Mouse (Mus musculus) kidney, postnatal 0 days (tissue): ENCODE measurements around the gene Cnnm4. TPM values are rescaled to one million over a fixed set of nuclear protein-coding genes. Genes with fewer than 3 reads are reported as not detected.
"Not testable (repeated sequence)": the region's sequence is repeated elsewhere in the genome, so short reads cannot be mapped to it uniquely, and the experiment has no call there.

ENCODE experiments used
- ATAC-seq: fragments of 200-750 bp; cut with Nextera tagmentation; replicated peaks from 2 replicates; pipeline ENCODE4 v1.8.0; 2017; ENCODE audit warnings: low read depth, moderate number of reproducible peaks, moderate TSS enrichment, moderate library complexity; ENCODE audit not compliant: low FRiP score
- DNase-seq: peaks from one replicate; pipeline ENCODE4 v3.0.0-alpha.2; 2016; ENCODE audit warnings: low spot score
- H3K27ac ChIP-seq: fragments of 300-500 bp; sonication (generic); 2 replicates; pipeline ENCODE4 v1.5.1; 2014; ENCODE audit warnings: mild to moderate bottlenecking
- H3K27me3 ChIP-seq: fragments of 300-500 bp; sonication (generic); 2 replicates; pipeline ENCODE4 v1.6.1; 2014; ENCODE audit warnings: low read length, mixed read lengths; ENCODE audit not compliant: insufficient read depth
- H3K36me3 ChIP-seq: fragments of 300-500 bp; sonication (generic); 2 replicates; pipeline ENCODE4 v1.6.1; 2014; ENCODE audit warnings: low read length, mixed read lengths; ENCODE audit not compliant: insufficient read depth
- H3K4me1 ChIP-seq: fragments of 300-500 bp; sonication (generic); replicated peaks from 2 replicates; pipeline ENCODE4 v1.6.1; 2014; ENCODE audit warnings: antibody characterized with exemption, low read length, mixed read lengths; ENCODE audit not compliant: insufficient read depth
- H3K4me2 ChIP-seq: fragments of 300-500 bp; sonication (generic); 2 replicates; pipeline ENCODE4 v1.6.1; 2014; ENCODE audit warnings: mild to moderate bottlenecking, low read length, moderate library complexity, mixed read lengths
- H3K4me3 ChIP-seq: fragments of 300-500 bp; sonication (generic); replicated peaks from 2 replicates; pipeline ENCODE4 v1.5.1; 2014; ENCODE audit warnings: low read depth, low read length
- H3K9ac ChIP-seq: fragments of 300-500 bp; sonication (generic); 2 replicates; pipeline ENCODE4 v1.6.1; 2014; ENCODE audit warnings: low read depth, low read length
- H3K9me3 ChIP-seq: fragments of 300-500 bp; sonication (generic); replicated peaks from 2 replicates; pipeline ENCODE4 v1.6.1; 2016; ENCODE audit warnings: low read length, inconsistent platforms, mixed read lengths
- CTCF ChIP-seq: IDR thresholded peaks from 2 replicates; pipeline ENCODE4 v1.5.1; 2016; ENCODE audit warnings: antibody characterized with exemption, low read depth, mild to moderate bottlenecking, moderate library complexity
- WGBS: fragments of 180-500 bp; shearing (Covaris S2); extraction: QIAGEN DNeasy Blood & Tissue Kit; methylation state at CpG from one replicate; pipeline ENCODE4 v1.1.7; 2014; 5-methylcytosine and 5-hydroxymethylcytosine counted together
- polyA plus RNA-seq: library from polyadenylated mRNA; unstranded; fragments of >200 nt; fragmentation: Nextera tagmentation; extraction: Ambion mirVana; gene quantifications from 2 replicates; pipeline ENCODE4 v1.2.1, GENCODE M21; 2015

The Cnnm4 gene
- polyA plus RNA-seq, 1 experiment from 2014 or later: 9.4 TPM

DNA sequence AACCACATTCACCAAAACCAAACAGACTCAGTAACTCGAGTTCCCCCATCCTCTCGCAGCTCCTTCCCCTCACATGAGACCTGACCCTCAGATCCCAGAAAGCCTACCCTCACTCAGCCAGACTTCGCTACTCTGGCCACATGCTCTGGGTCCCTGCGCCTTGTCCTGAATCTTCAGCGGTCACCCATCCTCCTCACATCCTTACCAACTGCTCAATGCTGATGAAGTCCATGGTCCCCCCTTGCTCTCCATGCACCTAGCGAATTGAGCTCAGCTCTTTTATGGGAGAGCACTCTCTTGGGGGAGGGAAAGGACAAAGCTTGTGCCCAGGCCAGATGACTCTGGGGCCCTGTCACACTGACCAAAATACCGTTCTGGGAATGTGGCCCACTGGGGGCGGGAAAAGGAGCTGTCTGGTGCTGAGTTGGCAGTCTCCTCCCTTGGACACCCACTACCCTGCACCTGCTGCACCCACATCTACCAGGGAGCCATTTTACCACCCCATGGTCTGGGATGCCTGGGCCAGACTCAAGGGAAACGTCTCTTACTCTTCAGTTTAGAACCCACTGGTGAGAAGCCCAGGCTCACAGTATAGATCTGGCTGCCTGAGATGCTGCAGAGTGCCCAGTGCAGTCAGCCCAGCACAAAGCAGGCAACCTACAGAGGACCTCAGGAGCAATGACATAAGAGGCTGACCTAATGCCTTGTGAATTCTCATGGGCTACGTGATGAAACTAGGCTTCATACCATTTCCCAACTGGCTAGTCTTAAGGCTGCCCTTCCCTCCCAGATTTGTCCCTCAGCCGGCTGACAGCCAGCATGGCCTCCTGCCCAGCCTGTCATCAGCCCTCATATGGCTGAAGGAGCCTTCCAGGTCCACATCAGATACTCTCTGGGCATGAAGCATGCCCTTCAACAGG, 64.3 kb downstream of the Cnnm4 start:
- Histone ChIP-seq H3K9me3 (no peaks in the 10 kb centered on the region), H3K27me3 (no peaks in the 10 kb centered on the region), H3K36me3 (peaks cover 23% of the 10 kb centered on the region), H3K9ac (no peak overlapping the region), H3K4me2 (no peak overlapping the region), H3K4me3 (no peak overlapping the region), H3K4me1 (no peaks in the 10 kb centered on the region), H3K27ac (no peak overlapping the region)
- DNase-seq: no peak
- no peak for ATAC-seq
- WGBS: 80% methylated on average over 11 of the region's 11 CpGs
- no peak for TF ChIP-seq CTCF

DNA sequence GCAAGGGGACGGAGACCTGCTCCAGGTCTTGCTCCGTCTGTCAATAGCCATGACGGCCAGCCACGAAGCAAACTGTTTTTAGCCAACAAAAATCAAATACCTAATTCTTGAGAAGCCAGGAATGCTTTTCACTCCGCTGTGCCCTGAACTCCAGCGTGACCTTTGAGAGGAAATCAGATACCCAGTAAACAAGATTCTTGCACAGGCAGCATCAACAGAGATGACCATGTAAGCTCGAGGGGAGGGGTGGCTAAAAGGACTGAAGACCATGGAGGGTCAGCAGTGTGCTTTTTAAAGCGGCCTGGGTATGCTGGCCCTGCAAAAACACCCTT, 64.9 kb downstream of the Cnnm4 start:
- ATAC-seq (no peak), DNase-seq (no peak)
- no peak overlapping the region for H3K27ac ChIP-seq
- H3K36me3 ChIP-seq: peaks cover 21% of the 10 kb centered on the region
- no peaks in the 10 kb centered on the region for H3K4me1 ChIP-seq
- H3K9me3 ChIP-seq: no peaks in the 10 kb centered on the region
- 59% methylated on average over 8 of the region's 8 CpGs for WGBS
- no peak overlapping the region for H3K4me3 ChIP-seq
- H3K9ac ChIP-seq: no peak overlapping the region
- no peak overlapping the region for H3K4me2 ChIP-seq
- TF ChIP-seq CTCF: no peak
- H3K27me3 ChIP-seq: no peaks in the 10 kb centered on the region

DNA sequence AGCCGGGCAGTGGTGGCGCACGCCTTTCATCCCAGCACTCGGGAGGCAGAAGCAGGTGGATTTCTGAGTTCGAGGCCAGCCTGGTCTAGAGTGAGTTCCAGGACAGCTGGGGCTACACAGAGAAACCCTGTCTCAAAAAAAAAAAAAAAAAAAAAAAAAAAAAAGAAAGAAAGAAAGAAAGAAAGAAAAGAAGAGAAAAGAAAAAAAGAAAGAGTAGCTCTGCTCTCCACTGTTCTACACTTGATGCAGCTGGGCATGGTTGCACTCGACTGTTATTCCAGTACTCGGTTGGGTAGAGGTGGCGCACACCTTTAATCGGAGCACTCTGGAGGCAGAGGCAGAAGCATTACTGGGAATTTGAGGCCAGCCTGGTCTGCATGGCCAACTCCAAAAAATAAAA, 65.4 kb downstream of the Cnnm4 start, which contains the start of gene Ankrd23:
Gene Ankrd23, minus strand, starts transcription at position 101 of the 400 bp plus-strand sequence.
- not testable (repeated sequence) for H3K9ac ChIP-seq, H3K27me3 ChIP-seq, H3K27ac ChIP-seq, H3K4me2 ChIP-seq, DNase-seq, H3K9me3 ChIP-seq, ATAC-seq, H3K4me1 ChIP-seq, H3K4me3 ChIP-seq
- WGBS: 93% methylated on average over 9 of the region's 9 CpGs
- H3K36me3 ChIP-seq: peaks cover 21% of the 10 kb centered on the region

DNA sequence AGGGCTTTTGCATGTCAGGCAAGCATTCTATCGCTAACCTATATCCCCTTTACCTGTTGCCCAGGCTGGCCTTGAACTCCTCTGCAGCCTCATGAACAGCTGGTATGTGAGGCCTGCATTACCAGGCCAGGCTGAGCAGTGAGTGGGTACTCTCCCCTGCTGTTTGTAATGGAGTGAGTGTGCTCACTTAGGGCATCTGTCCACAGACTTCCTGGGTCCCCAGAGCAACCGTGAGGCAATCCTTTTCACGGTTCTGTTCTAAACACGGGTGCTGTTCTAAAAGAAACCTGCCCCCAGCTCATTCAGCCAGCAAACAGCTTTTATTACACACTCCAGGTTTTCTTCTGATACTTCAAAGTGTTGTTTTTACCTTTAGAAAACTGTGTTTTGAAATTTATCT, 67.3 kb downstream of the Cnnm4 start:
- WGBS: 75% methylated on average over 4 of the region's 4 CpGs
- Histone ChIP-seq H3K27ac (peak overlapping the region; percentile 57), H3K36me3 (peaks cover 25% of the 10 kb centered on the region), H3K4me2 (no peak overlapping the region), H3K9ac (no peak overlapping the region), H3K9me3 (no peaks in the 10 kb centered on the region), H3K27me3 (no peaks in the 10 kb centered on the region), H3K4me3 (no peak overlapping the region), H3K4me1 (no peaks in the 10 kb centered on the region)
- no peak for TF ChIP-seq CTCF
- ATAC-seq: no peak
- DNase-seq: no peak

DNA sequence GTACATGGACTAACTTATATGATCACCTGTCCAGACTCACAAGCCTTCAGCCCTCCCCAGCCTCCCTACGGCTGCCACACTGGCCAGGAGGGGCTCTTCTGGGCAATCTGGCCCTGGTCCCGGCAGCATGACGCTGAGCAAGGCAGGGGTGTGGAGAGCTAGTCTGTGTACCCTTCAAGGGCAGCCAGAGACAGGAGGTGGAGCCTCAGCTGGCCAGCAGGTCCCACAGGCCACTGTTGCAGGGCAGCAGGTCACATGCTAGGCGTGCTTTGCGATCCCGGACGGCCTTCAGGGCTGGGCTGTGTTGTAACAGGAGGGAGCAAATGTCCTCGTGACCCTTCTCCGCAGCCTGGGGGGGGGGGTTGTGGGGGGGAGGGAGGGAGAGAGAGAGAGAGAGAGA, 67.8 kb downstream of the Cnnm4 start, which contains the start of gene Gm42417:
Gene Gm42417, minus strand, starts transcription at position 244 of the 400 bp plus-strand sequence.
- 29% methylated on average over 9 of the region's 9 CpGs for WGBS

DNA sequence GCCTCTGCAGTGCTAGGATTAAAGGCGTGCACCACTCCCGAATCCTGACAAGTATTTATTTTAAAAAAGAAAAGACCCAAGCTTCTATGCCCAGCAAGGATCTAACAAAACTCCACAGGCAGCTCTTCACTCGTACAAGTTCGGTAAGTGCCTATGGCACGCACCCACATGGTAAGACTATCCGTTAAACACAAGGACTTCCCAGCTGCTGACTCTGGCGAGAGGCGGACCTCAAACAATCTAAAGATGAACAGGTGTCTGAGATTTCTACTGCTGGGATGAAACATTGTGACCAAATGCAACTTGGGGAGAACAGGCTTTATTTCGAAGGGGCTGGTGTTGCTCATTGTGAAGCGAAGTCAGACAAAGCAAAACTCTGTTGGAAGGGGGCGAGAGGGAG, 68.7 kb downstream of the Cnnm4 start:
- no peak for TF ChIP-seq CTCF
- no peak overlapping the region for H3K4me3 ChIP-seq
- WGBS: 97% methylated on average over 11 of the region's 11 CpGs
- ATAC-seq (no peak), DNase-seq (no peak)
- H3K9me3 ChIP-seq: no peaks in the 10 kb centered on the region
- H3K9ac ChIP-seq: no peak overlapping the region
- H3K4me2 ChIP-seq: no peak overlapping the region
- H3K36me3 ChIP-seq: peaks cover 25% of the 10 kb centered on the region
- no peaks in the 10 kb centered on the region for H3K27me3 ChIP-seq
- no peak overlapping the region for H3K27ac ChIP-seq
- no peaks in the 10 kb centered on the region for H3K4me1 ChIP-seq

More for the DNA sequence above, 67.8 kb downstream of the Cnnm4 start, which contains the start of gene Gm42417:
- no peak for TF ChIP-seq CTCF
- no peak within 1 kb of the TSS for H3K4me2 ChIP-seq
- peak; percentile 85 for ATAC-seq
- peaks cover 25% of the 10 kb centered on the region for H3K36me3 ChIP-seq
- H3K4me3 ChIP-seq: no peak within 1 kb of the TSS
- no peaks in the 10 kb centered on the region for H3K9me3 ChIP-seq
- no peaks in the 10 kb centered on the region for H3K27me3 ChIP-seq
- no peak within 1 kb of the TSS for H3K9ac ChIP-seq
- no peak for DNase-seq
- H3K4me1 ChIP-seq: no peaks in the 10 kb centered on the region
- H3K27ac ChIP-seq: peak within 1 kb of the TSS; percentile 57
